Mouse (Mus musculus): ENCODE measurements around the gene Rmi2.

Gene Rmi2

DNA sequence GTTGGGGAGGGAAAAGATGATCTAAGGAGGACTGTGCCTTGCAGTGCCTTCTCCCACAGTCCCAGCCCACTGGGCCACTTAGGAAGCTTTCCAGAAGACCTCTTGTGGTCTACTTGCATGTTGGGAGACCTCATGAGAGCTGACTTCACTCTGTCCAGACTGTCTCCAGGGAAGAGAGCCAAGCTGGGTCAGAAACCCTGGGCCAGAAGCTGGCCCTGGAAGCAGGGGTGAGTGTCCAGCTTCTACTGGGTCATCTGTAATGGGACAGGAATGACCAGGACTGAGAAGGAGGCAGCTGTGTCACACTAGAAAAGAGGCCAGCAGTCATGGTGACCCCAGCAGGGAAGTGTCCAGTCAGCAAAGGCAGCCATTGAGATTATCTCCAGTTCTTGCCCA is 30.7 kb downstream of the Rmi2 start:
- DNase-seq (ENCODE audit: low read depth, low spot score), result no peak

DNA sequence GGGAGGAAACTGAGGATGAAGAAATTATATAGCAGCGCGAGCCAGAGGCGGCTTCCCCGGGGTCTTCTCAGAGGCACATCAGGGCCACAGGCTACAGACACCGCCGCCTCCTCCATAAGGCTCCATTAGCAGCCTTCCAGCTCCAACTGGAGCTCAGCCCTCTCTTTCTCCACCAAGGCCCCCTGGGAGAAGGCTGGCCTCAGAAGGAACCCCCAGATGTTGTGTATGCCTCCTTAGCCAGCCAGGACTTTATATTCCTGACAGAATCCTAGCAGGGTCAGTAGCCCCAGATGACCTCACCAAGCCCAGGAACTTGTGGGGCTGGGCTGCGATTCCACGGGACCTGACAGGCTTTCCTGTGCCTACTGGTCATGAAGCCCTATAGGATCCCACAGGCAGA is 32.0 kb downstream of the Rmi2 start:
- DNase-seq (ENCODE audit: low read depth, low spot score), result no peak

DNA sequence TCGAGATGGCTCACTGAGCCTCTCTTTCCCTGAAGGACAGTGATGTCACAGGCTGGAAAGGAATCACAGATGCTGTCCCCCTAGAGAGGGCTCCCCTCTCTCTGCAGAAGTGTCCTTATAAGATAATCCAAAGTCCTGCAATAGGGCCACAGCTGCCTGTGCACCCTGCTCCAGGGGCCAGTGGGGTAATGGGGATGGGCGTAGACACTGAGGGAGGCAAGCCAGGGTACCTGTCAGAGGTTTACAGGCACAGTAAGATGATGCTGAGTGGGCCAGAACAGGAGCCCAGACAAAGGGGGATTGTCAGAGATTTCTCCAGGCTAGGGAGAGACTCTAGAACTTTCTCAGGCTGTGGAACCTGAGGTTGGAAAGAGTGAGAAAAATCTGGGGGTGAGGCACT is 32.6 kb downstream of the Rmi2 start:
- DNase-seq (ENCODE audit: low read depth, low spot score), result no peak

DNA sequence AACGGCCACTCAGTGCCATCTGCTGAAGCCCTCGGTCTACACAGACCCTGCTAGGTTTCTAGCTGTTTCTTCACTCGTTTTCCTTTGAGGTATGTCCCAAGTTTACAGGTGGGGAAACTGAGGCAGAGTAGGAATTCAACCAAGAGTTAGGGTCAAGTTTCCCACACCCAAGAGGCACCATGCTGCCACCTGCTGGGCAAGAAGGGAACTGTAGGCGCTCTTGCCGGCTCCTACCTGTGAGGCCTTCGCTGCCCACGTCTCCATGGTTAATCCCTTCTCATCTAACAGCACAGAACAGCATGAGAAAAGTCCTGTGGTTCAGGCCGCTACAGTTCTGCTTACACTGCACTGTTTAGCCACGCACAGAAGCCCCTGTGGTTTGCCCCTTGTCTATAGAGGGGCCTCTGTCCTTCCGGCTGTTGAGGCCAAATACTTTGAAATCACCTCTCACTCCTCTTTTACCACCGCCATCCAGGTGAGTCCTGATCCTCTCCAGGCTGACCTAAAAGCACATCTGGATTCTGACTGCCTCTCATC is 33.1 kb downstream of the Rmi2 start:
- DNase-seq (ENCODE audit: low read depth, low spot score), result no peak

DNA sequence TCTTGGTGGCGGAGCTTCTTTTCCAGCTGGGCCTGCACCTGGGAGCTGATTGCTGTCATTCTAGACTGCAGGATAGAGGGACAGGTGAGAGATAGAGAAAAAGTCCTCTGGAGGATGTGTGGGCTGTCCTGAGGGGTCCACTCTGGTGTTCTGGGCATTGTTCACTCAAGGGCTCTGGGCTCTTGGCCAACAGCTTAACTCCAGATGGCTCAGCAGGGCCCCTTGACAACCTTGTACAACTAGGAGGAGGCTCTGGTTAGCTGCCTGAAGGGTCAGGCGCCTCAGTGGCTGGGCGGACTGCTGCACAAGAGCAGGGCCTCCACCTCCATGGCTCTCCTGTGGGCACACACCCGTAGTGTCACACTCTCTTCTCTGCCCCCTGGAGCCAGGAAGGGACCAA is 36.1 kb downstream of the Rmi2 start:
- DNase-seq (ENCODE audit: low read depth, low spot score), result no peak

- DNase-seq (ENCODE audit: low read depth, low spot score), result no peak
These were observed 38.0 kb downstream of the Rmi2 start for GRCm38 (mm10) chr16:10872825-10873360.

DNA sequence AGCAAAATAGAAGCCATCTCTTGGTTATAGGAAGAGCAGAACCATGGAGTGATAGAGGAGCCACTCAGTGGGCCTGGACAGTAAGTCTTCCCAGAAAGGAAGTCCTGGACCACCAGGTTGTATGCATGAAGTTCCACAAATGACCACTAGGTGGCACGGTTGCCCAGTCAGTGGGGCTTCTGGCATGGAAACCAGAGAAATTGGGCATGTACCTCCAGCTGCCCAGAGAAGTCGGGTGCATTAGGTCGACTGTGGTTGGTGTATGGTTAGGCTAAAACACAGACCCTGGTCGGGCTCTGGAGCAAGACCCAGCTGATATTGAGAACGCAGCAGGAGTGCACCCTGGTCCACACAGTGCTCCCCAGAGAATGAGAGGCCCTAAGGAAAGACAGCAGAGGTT is 38.8 kb downstream of the Rmi2 start:
- peak; percentile 80 for DNase-seq (ENCODE audit: low read depth, low spot score)

DNA sequence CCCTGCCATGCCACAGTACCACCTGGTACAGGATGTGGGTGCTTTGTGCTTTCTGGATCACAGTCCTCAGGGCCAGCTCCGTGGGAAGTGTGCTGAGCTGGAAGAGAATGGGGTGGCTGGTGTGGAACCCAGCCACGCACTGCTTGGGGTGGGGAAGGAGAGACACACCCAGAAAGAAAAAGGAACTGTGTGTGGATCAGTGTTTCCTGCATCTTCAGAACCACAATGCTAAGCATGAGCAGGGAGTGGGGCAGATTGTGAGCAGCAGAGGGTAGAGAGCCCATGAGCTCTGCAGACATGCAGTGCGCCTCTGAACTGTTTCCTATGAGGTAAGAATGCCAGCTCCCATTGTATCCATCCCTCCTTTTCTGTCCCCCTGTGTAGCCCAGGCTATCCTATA is 43.4 kb downstream of the Rmi2 start:
- DNase-seq (ENCODE audit: low read depth, low spot score), result no peak

GRCm38 (mm10) chr16:10879467-10879866 is 44.6 kb downstream of the Rmi2 start:
- DNase-seq (ENCODE audit: low read depth, low spot score), result peak; percentile 53

DNA sequence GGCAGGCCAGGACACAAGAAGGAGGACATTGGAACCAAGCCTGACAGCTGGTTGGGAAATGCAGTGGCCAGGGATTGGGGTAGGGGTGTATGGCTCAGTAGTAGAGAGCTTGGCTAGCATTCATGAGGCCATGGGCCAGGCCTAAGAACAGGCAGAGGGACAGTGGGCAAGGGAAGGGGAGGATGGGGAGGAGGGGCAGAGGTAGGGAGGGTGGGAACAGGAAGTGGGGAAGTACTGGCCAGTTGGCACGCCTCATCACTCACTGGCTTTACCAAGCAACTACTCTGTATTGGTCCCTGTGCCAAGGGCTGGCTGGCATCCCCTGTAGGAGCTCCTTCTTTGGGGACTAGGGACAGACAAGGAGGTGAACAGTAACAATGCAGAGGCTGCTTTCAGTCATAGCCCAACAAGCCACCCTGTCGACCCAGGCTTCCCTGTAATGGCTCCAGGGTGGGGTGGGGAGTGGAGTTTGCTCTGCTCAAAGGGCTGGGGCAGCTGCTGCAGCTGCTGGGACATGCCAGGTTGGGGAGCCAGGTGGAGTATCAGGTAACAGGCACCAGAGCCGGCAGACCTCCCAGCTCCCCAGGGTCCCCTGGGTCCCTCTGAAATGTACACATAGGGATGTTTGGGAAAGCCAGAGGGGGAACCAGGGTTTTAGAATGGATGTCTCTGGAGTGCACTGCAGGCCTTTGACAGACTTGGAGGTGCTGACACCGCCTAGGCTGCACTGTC is 46.5 kb downstream of the Rmi2 start:
- DNase-seq (ENCODE audit: low read depth, low spot score), result no peak

- no peak for DNase-seq (ENCODE audit: low read depth, low spot score)
These were observed 52.6 kb downstream of the Rmi2 start for GRCm38 (mm10) chr16:10887436-10887835.

DNA sequence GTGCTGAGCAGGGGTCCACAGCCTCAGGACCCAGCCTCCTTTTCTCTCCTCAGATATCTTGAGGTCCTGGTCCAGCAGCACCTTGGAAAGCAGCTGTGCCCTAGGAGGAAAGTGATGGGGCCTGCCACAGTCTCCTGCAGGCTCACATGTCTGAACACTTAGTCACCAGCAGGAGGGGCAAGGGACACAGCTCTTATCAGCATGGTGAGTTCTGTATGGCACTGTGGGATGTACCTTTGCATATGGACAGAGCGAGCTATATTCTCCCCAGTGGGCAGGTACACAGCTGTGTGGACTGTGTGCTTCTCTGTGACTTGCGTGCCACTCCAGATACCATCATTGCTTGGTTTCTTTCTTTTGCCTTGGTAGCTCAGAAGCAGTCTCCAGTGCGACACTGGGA is 55.5 kb downstream of the Rmi2 start:
- DNase-seq (ENCODE audit: low read depth, low spot score), result no peak

GRCm38 (mm10) chr16:10893161-10893560 is 58.3 kb downstream of the Rmi2 start:
- no peak for DNase-seq (ENCODE audit: low read depth, low spot score)

DNA sequence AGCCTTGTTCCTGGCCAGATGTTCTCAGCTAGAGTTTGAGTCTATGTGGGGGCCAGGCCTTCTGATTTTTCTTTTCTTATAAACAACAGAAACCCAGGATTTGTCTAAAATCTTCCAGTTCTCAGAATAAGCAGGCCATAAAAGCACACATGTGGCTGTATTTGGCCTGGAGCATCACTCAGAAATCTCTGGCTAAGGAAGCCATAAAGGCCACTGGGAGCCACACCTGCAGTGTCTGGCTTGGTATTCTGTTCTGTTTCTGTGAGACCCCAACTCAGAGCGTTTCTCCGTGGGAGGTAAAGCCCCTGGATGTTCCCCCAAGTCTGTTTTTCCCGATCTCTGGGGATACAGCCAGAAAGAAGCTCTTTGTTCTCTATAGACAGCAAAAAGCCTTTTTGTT is 61.0 kb downstream of the Rmi2 start:
- DNase-seq (ENCODE audit: low read depth, low spot score), result no peak

DNA sequence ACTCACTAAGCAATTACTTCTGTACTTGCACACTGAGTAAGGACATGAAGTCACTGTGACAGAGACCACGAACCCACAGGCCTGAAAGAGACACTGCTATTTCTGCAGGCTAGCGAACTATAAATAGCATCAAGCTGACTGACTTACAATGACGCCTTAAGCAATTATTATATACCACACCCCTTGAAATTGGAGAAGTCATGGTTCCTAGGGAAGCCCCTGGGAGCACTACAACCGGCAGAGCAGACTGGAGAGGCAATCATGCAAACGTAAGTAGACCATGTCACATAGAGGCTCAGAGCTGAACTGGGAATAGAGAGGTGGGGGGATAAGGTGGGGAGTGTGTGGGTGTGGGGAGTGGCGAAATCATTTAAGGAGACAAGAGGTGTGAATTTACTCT is 62.5 kb downstream of the Rmi2 start:
- DNase-seq (ENCODE audit: low read depth, low spot score), result no peak

DNA sequence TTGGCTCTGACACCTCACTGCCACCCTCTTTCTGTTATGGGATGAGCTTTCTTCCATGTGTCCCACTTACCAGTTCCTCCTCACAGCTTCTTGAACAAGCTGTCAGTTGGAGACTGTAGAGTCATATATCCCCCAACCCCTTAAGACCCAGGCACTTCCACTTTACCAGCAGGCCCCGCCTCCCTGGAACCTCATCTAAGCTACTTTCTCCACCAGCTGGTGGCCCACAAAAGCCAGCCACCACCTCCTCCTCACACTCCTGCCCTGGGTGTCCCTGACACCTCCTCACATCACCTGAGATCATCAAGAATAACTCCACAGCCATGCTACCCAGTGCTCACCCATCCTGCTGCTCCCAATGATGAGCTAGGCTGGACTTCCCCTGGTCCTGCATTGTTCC is 65.9 kb downstream of the Rmi2 start:
- no peak for DNase-seq (ENCODE audit: low read depth, low spot score)

- no peak for DNase-seq (ENCODE audit: low read depth, low spot score)
These were observed 67.1 kb downstream of the Rmi2 start for GRCm38 (mm10) chr16:10901956-10902355.

- no peak for DNase-seq (ENCODE audit: low read depth, low spot score)
These were observed 68.0 kb downstream of the Rmi2 start for GRCm38 (mm10) chr16:10902849-10903248.

GRCm38 (mm10) chr16:10905661-10906113 is 70.8 kb downstream of the Rmi2 start:
- DNase-seq (ENCODE audit: low read depth, low spot score), result no peak

DNA sequence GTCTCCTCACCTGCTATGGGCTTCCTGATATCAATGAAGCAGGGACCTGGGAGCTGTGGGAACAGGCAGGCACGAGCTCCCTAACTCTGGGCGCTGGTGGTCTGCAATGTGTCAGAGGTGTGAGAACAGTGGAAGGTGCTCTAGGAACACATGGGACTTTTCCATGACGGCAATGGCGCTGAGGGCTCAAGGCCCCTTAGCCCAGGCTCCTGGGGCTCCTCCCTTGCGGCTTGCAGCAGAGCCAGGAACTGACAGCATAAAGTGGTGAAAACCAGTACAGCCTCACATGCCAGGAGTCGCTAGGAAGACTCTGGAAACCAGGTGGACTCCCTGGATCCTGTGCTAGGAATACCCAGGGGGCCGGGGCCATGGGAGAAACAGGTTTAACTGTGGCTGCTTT is 75.7 kb downstream of the Rmi2 start:
- no peak for DNase-seq (ENCODE audit: low read depth, low spot score)

DNA sequence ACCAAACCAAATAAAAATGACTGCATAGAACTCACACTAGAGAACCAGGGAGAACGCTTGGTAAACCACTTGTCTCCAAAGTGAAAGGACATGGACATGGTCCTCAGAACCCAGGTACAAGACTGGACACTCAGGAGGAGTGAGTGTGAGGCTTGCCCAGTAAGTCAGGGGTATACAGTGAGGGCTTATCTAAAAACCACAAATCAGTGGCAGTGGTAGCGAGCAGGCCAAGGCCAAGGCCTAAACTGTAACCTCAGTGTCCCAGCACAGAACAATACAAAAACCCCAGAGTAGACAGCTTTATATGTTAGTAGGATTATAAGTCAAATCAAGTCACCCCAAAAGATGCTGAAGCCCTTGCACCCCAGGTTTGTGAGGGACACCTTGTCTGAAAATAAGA is 76.2 kb downstream of the Rmi2 start:
- no peak for DNase-seq (ENCODE audit: low read depth, low spot score)

GRCm38 (mm10) chr16:10915066-10915465 is 80.2 kb downstream of the Rmi2 start:
- no peak for DNase-seq (ENCODE audit: low read depth, low spot score)

- DNase-seq (ENCODE audit: low read depth, low spot score), result no peak
These were observed 81.4 kb downstream of the Rmi2 start for GRCm38 (mm10) chr16:10916271-10916670.
